Mouse (Mus musculus) heart, postnatal 14 days (tissue): ENCODE measurements around the gene Ero1l. TPM values are rescaled to one million over a fixed set of nuclear protein-coding genes. Genes with fewer than 3 reads are reported as not detected.

Experiments
- DNase-seq, 2 experiments: peaks; one replicate each; pipeline ENCODE4 v3.0.0; 2021 to 2022
- intact Hi-C: fragments of 180-260 bp; cut with DNase I; formaldehyde crosslinking; loops from one replicate; pipeline ENCODE4 v1.15.1; 2025
- total RNA-seq, 2 experiments: library from RNA; stranded (reverse); gene quantifications; 2 replicates each; pipeline ENCODE4 v1.2.3; 2021

Gene Ero1l
- total RNA-seq, 2 experiments from 2014 or later: 23.2 to 24.7 TPM

DNA sequence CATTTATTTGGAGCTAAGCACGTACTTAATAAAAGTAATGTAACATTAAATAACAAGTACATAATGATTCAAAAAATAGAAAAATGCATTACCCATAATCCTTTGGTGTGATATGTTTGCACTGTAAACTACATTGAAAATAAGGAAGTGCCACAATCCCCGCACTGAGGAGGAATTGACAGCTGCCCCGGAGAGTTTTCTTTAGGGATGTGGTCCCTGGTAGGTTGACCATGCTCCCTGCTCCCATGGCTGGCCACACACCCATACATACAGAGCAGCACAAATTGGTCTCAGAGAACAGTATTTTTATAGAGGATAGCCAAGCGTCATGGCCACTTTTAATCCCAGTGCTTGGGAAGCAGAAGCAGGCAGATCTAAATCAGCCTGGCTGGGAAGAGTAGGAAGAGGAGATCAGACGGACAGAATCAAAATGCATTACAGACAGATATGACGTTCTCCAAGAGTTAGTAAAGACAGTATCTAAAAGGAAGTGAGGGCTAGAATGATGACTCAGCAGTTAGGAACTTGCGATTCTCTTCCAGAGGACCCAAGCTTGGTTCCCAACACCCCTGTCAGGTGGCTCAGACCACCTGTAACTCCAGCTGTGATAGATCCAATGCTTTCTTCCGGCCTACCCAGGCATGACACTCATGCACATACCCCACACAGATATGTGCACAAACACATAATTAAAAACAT, 10.8 kb downstream of the Ero1l start:
- no peak for DNase-seq
- intact Hi-C loops: no loop called here

DNA sequence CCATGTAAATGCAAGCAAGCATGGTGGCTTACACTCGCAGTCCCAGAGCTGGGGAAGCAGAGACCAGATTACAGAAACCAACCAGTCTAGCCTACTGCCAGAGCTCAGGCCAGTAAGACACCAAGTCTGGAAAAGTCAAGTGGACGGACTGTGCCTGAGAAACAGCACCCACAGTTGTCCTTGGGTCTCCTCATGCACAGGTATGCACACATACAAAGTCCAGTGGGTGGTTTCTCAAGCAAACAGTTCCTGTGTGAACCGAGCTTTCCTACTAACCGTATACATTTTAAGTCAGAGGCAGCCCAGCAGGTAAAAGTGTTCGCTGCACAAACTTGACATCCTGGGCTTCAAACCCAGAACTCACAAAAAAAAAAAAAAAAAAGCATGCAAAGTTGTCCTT, 12.7 kb downstream of the Ero1l start:
- no peak for DNase-seq
- intact Hi-C loops: no loop called here

DNA sequence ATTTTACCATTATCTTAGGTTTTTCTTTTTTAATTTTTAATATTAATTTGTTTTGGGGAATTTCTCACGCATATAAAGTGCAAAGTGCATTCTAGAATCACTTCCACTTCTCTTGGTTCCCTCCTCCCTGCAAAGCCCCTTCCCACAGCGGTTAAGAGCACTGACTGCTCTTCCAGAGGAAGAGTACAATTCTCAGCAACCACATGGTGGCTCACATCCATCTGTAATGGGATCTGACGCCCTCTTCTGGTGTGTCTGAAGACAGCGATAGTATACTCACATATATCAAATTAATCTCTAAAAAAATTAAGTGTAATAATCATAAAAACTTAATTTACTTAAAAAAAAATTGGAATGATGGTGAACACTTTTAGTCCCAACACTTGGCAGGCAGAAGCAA, 14.2 kb downstream of the Ero1l start:
- no peak for DNase-seq
- intact Hi-C loops: no loop called here

DNA sequence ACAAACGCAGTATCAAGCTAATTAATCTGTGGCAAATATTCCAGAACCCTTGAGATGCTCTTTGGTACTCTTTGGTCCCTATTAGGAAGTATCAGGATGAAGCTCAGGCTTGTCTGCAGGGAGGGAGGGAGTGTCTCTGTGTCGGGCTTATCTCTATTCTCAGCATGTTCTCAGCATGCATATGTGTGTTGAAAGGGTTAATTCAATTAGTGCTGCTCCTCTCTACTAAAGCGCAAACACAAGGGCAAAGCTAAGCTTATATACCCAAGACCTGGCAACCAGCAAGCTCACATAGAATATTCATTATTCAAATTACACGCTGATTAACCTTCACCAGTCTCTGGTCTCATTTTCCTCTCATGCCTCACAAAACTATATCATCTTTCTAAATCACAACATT, 14.6 kb downstream of the Ero1l start:
- DNase-seq: no peak
- intact Hi-C loops: no loop called here

DNA sequence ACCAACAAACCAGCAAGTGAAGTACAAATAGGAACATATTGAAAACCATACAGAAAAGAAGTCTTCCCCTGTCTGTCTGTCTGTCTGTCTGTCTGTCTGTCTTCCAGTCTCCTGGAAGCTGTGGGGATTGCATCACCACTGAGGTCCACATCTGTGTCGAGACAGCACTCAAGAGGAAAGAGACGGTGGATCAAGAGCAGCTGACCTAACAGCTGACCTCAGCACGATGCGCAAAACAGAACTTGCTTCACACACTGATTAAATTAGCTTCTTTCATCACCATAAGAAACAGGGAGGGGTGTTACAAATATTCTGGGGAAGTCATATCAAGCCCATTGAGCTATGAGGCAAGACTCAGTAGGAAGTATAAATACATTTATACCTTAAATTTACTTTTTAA, 27.0 kb downstream of the Ero1l start:
- DNase-seq: no peak
- intact Hi-C loops: no loop called here

DNA sequence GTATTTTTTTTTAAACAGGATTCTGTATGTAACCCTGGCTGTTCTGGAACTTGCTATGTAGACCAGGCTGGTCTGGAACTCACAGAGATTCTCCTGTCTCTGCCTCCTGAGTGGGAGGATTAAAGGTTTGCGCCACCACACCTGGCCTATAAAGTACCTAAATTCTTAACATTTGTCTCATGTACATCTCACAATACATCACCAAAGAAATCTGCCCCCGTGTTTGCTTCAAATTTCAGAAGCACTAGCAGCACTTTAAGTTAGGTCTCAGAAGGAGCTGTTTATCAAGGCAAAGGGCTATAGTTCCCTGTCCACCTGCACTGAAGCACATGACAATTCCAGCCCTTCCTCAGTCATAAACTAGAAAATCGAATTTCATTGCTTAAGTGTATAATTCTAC, 36.5 kb downstream of the Ero1l start:
- intact Hi-C loops: no loop called here

DNA sequence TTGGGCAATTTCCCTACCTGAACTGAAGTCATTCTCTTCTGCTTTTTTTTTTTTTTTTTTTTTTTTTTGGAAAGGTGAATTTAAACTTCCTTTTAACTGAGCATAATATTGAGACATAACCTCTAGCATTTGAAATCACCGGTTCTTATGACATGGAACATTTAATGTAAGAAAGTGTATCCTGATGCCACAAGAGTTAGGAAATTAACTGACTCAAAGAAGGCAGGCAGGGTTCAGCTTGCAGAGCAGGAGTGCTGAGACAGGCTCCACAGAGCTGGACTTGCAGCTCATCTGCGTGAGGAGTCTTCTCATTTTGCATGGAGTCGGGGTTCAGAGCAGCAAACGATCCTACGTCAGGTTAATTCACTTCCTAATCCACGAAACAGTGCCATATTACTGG, 42.8 kb downstream of the Ero1l start:
- no peak for DNase-seq
- intact Hi-C loops: no loop called here

More for the DNA sequence above, 36.5 kb downstream of the Ero1l start:
- DNase-seq: no peak

DNA sequence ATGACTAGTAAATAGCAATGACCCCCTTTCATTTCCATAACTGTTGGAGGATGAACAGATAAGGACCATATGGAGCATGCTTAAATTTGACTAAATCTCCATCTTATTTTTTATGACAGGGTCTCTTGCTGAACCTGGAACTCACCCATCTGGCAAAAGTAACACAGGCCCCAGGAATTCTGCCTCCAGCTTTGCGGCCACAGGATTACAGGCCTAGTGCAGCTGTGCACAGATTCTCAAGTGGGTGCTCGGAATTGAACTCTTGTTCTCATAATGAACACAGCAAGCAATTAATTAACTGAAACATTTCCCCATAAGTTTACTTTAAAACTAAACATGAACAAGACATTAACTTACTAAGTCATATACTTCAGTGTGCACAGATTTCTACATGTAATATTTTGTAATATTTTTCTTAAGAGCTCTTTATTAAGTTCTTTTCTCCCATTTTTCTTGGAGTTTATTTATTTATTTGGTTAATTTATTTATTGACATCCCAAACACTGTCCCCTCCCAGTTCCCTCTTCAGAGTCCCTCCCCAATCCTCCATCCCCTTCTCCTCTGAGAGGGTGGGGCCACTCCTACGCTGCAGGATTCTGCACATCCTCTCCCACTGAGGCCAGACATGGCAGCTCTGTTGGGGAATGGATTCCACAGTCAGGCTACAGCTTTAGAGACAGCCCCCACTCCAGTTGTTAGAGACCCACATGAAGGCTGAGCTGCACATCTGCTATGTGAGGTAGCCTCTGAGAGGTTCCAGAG, 54.6 kb downstream of the Ero1l start:
- DNase-seq: no peak
- intact Hi-C loops: no loop called here

DNA sequence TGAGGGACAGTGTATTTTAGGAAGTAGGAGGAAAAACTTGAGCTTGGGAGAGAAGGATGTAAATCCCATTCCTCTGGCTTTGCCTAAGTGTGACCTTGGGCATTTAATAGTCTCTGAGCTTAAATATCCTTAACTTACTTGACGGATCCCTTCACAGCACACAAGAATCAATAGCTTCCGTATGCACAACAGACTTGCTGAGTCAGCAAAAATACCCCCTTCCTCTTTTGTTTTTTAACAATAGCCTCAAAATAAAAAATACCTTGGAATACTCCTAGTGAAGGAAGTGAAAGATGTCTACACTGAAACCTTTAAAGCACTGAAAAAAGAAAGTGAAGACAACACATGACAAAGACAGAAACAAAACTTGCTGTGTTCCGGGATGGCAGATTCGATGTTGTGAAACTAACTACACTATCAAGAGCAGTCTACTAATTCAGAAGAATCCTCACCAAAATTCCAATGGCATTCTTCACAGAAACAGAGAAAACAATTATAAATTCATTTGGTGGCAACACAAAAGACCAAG, 67.0 kb downstream of the Ero1l start:
- no peak for DNase-seq
- intact Hi-C loops: no loop called here

DNA sequence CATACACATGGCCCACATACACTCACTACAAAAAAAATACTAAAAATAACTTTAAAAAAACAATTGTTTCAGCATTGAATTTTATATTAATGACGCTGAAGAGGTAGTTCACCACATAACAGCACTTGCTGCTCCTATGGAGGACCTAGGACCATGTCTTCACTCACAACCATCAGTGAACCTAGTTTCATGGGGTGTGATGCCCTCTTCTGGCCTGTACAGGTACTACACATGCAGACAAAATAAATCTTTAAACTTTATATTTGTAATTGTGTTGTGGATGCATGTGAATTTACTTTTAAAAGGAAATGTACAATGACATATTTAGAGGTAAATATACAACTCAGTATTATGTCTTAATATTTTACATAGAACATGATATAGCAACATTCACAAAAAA, 77.0 kb downstream of the Ero1l start:
- DNase-seq: peak in 1 of 2 experiments; percentile 2
- intact Hi-C loops: no loop called here

DNA sequence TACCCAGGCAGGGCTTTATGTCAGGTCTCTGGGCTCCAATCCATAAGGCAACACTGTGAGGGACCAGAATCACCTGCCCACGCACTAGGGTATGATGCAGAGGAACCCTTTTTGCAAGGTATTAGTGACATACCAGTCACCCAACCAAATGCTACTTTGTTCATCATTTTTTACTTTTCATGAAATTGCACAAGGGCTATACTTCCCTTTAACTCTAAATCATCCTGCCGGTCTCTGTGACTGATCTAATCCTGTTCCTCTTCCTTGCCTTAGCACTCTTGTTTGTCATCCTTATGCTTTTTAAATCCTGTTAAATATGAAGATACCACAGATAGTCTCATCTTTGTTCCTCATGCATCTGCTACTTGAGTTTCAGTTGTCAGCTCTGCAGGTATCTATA, 79.5 kb downstream of the Ero1l start:
- intact Hi-C loops: no loop called here
- no peak for DNase-seq

Other genes starting within 250 kb of the Ero1l start
- 1 to 10 TPM; 2.9 to 3.0 TPM for gene Gpr137c, start 99.1 kb downstream of the Ero1l start, total RNA-seq
- 10 to 100 TPM; 11.7 to 12.5 TPM for gene Txndc16, start 98.4 kb downstream of the Ero1l start, total RNA-seq
- gene Psmc6, start 11.0 kb upstream of the Ero1l start, total RNA-seq: 100 to 1,000 TPM in 1 of 2 experiments, 10 to 100 TPM in 1; 98.5 to 103 TPM
- gene Styx, start 32.3 kb upstream of the Ero1l start, total RNA-seq: 10 to 100 TPM; 32.1 to 34.9 TPM
- 10 to 100 TPM; 10.2 to 11.9 TPM for gene Gnpnat1, start 86.1 kb upstream of the Ero1l start, total RNA-seq
- gene Fermt2, start 211.3 kb upstream of the Ero1l start, total RNA-seq: 100 to 1,000 TPM; 269 to 291 TPM